In genomic region chr2:51599473-51600201, GRCm38 (mm10) we compare ENCODE assay signal across 11 mouse cellular contexts. TPM values are rescaled to one million over a fixed set of nuclear protein-coding genes. Genes with fewer than 3 reads are reported as not detected.
DNase-seq lines count a peak whose midpoint lies in the region; ATAC-seq and TF ChIP-seq lines count a peak whose summit lies in the region.
"Had no signal": no experiment of that assay in that cellular context is flagged by ENCODE, and none has a peak within 500 bp of the region (broad histone marks: within the 10 kb centered on the region; RNA-seq: fewer than 3 reads in every experiment).

No protein-coding gene starts in this region.

- no peak overlapping the region for H3K9ac ChIP-seq in kidney, postnatal 0 days (ENCODE audit: low read depth, low read length)
- H3K9ac ChIP-seq in hindbrain, embryonic 11.5 days (ENCODE audit: low read depth, low read length): no peak overlapping the region
- peak overlapping the region; percentile 33; the same call in 1 of the 2 replicates for H3K9ac ChIP-seq in midbrain, embryonic 15.5 days
- H3K9ac ChIP-seq: limb, embryonic 12.5 days had no signal

- no peak overlapping the region for H3K27ac ChIP-seq in kidney, postnatal 0 days
- H3K27ac ChIP-seq in hindbrain, embryonic 11.5 days (ENCODE audit: low read depth, low read length): peak overlapping the region; percentile 63; the same call in 1 of the 2 replicates
- H3K27ac ChIP-seq in midbrain, embryonic 15.5 days: peak overlapping the region; percentile 78
- H3K27ac ChIP-seq: limb, embryonic 12.5 days had no signal

- H3K4me2 ChIP-seq in kidney, postnatal 0 days (ENCODE audit: low read length): peak overlapping the region; percentile 46
- H3K4me2 ChIP-seq in hindbrain, embryonic 11.5 days (replicated peaks; ENCODE audit: low read depth, low read length): no peak overlapping the region
- H3K4me2 ChIP-seq in midbrain, embryonic 15.5 days: peak overlapping the region; percentile 41
- H3K4me2 ChIP-seq: limb, embryonic 12.5 days had no signal

- DNase-seq in kidney, postnatal 0 days (ENCODE audit: low spot score): peak; percentile 33
- DNase-seq in kidney, postnatal 14 days: no peak
- DNase-seq in fat pad, adult 2 months (ENCODE audit: extremely low read depth, low read depth, low spot score): peak; percentile 4
- no peak for DNase-seq in hindbrain, embryonic 11.5 days (ENCODE audit: low spot score)
- DNase-seq in adrenal gland, postnatal 4 days (ENCODE audit: low spot score in 2 of 2): no peak
- no peak for DNase-seq in gastrocnemius, postnatal 10 days

- no peaks in the 10 kb centered on the region for H3K9me3 ChIP-seq in kidney, postnatal 0 days (replicated peaks; ENCODE audit: low read length)
- H3K9me3 ChIP-seq in hindbrain, embryonic 11.5 days (ENCODE audit: control insufficient read depth, low read length): no peaks in the 10 kb centered on the region
- no peaks in the 10 kb centered on the region for H3K9me3 ChIP-seq in midbrain, embryonic 15.5 days
- H3K9me3 ChIP-seq: limb, embryonic 12.5 days had no signal

- ATAC-seq in kidney, postnatal 0 days (replicated peaks; ENCODE audit: low FRiP score, low read depth): no peak
- ATAC-seq in hindbrain, embryonic 11.5 days (ENCODE audit: low FRiP score): peak; percentile 43
- peak; percentile 76 for ATAC-seq in midbrain, embryonic 15.5 days (replicated peaks)
- ATAC-seq: lung, postnatal 0 days had no signal

- WGBS in kidney, postnatal 0 days: 37% methylated on average over 19 of the region's 19 CpGs
- 74% methylated on average over 19 of the region's 19 CpGs for WGBS in hindbrain, embryonic 11.5 days
- 38% methylated on average over 19 of the region's 19 CpGs for WGBS in midbrain, embryonic 15.5 days

- no peaks in the 10 kb centered on the region for H3K4me1 ChIP-seq in kidney, postnatal 0 days (replicated peaks; ENCODE audit: insufficient read depth, low read length)
- H3K4me1 ChIP-seq in hindbrain, embryonic 11.5 days (replicated peaks; ENCODE audit: control insufficient read depth, insufficient read depth, low read length): no peaks in the 10 kb centered on the region
- peaks cover 19% of the 10 kb centered on the region; the same call in 1 of the 2 replicates for H3K4me1 ChIP-seq in midbrain, embryonic 15.5 days

- no peaks in the 10 kb centered on the region for H3K36me3 ChIP-seq in kidney, postnatal 0 days (ENCODE audit: insufficient read depth, low read length)
- H3K36me3 ChIP-seq in hindbrain, embryonic 11.5 days (ENCODE audit: control insufficient read depth, insufficient read depth, low read length): no peaks in the 10 kb centered on the region
- H3K36me3 ChIP-seq in midbrain, embryonic 15.5 days (replicated peaks): no peaks in the 10 kb centered on the region
- H3K36me3 ChIP-seq: limb, embryonic 12.5 days had no signal

- TF ChIP-seq CTCF in kidney, postnatal 0 days (IDR thresholded peaks at IDR 0.05; ENCODE audit: low read depth): no peak

- no peaks in the 10 kb centered on the region for H3K27me3 ChIP-seq in kidney, postnatal 0 days (ENCODE audit: insufficient read depth, low read length)
- no peaks in the 10 kb centered on the region for H3K27me3 ChIP-seq in hindbrain, embryonic 11.5 days (ENCODE audit: control insufficient read depth, insufficient read depth, low read length)
- no peaks in the 10 kb centered on the region for H3K27me3 ChIP-seq in midbrain, embryonic 15.5 days (replicated peaks)
- H3K27me3 ChIP-seq: CH12.LX; limb, embryonic 12.5 days had no signal

- H3K4me3 ChIP-seq in kidney, postnatal 0 days (replicated peaks; ENCODE audit: low read depth, low read length): 0 out of 2 replicates have a peak overlapping the region, but pooled peaks have one; percentile 6
- no peak overlapping the region for H3K4me3 ChIP-seq in hindbrain, embryonic 11.5 days (ENCODE audit: low read depth, low read length)
- peak overlapping the region; percentile 18; the same call in 1 of the 2 replicates for H3K4me3 ChIP-seq in midbrain, embryonic 15.5 days
- H3K4me3 ChIP-seq: limb, embryonic 12.5 days had no signal

RNA-seq across cellular contexts. Expression of gene Tas2r134, which starts 27.7 kb away (rescaled TPM):
- not detected in 2 replicates for polyA plus RNA-seq in kidney, postnatal 0 days (2015; fragmentation: Nextera tagmentation; extraction: Ambion mirVana)
- not detected in 2 replicates for polyA plus RNA-seq in hindbrain, embryonic 11.5 days (2014; fragmentation: Nextera tagmentation; extraction: Ambion mirVana)
- not detected in 2 replicates for polyA plus RNA-seq in midbrain, embryonic 15.5 days (2015; fragmentation: Nextera tagmentation; extraction: Ambion mirVana)
- total RNA-seq in adrenal gland, postnatal 4 days (2021): not detected
- not detected for total RNA-seq in gastrocnemius, postnatal 10 days (2021)
- total RNA-seq: CH12.LX had no signal
- polyA plus RNA-seq: heart, embryonic 16.5 days; limb, embryonic 12.5 days; lung, postnatal 0 days had no signal

Comparison
In these comparisons a context has a peak if more than half of its experiments do, and no peak if none do; other contexts are left out.
1. DNase-seq: peak in kidney, postnatal 0 days (single experiment) and fat pad, adult 2 months (single experiment); none in kidney, postnatal 14 days (single experiment), hindbrain, embryonic 11.5 days (single experiment), adrenal gland, postnatal 4 days (0 of 2) and gastrocnemius, postnatal 10 days (single experiment).